Mouse (Mus musculus) small intestine, adult 2 months (tissue): ENCODE measurements around the gene Ltbr.

Experiments
- CTCF ChIP-seq: fragments of 200-500 bp; IDR thresholded peaks from 2 replicates; pipeline ENCODE4 v1.5.1; 2012; ENCODE audit warnings: low read depth, mild to moderate bottlenecking, control low read depth, inconsistent platforms, low read length, moderate library complexity, mixed read lengths; ENCODE audit not compliant: insufficient replicate concordance, insufficient read length; ENCODE audit errors: extremely low read depth
- POLR2A ChIP-seq: fragments of 200-500 bp; IDR thresholded peaks from 2 replicates; pipeline ENCODE4 v1.6.1; 2012; ENCODE audit warnings: low read depth, mild to moderate bottlenecking, control low read depth, inconsistent platforms, low read length, moderate library complexity

DNA sequence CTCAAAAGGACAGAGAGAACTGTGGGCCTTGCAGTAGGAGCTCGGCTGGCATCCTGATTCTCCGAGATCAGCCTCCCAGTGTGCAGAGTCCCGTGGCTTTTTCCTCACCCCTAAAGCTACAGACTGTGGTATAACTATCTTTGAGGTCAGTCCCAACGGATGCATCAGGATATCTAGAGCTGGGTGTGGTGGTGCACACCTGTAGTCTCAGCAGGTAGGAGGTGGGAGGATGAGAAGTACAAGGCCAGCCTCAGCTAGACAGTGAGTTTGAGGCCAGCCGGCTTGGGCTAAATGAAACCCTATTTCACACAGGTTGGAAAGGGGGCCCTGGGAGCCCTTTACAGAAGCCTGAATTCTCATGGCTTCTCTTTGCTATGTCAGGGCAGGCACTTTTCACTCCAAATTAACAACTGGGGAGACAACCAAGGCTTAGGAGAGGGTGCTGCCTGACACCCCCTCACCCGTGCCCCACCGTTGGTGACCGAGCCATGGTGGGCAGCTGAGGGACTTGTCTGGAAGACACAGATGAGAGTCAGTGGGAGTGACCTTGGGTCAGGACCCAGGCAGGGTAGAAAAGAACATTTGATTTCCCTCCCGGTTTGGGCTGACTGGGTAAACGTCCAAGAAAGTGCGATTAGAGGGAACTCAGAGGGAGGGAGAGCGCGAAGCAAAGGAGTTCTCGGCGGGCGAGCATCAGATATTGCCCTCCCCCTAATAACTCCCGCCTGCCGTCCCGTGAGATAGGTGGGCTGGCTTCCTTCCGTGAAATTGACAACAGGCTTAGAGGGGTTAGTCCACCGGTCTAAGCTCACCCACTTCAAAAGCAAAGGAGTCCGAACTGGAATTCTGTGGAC lies 35.3 kb upstream of the Ltbr start, which contains the start of gene Tnfrsf1a:
- no peak for TF ChIP-seq CTCF
- no peak for TF ChIP-seq POLR2A
